Mouse (Mus musculus) urinary bladder, postnatal 36 days (tissue): ENCODE data around the gene Slc25a28.
A peak's percentile ranks its signal among the peaks of the same experiment; 100 is the strongest.

Experiments
- DNase-seq, 2 experiments: peaks; one replicate each; pipeline ENCODE4 v3.0.0; 2022; ENCODE audit warnings: low spot score in 2 of 2, mixed read lengths in 1 of 2

Slc25a28 gene

DNA sequence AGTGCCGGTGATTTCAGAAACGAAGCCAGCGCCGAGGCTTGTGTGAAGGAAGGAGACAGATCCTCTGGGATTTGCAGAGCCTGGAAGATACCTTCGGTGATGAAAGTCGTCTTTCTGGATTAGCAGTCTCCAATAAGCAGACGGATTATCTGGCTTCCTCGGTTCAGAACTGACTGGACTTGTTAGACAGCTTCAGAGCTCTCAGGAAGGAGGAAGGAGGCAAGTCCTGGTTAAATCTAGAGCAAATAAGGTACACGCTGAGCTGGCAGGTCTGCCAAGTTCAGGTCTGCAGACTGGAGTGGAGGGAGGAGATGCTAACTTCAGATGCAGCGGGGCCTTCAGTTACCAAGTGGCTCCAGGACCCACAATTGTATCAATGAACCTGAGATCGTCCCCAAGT, 32.8 kb downstream of the Slc25a28 start:
- peak; percentile 41 to 58 for DNase-seq

DNA sequence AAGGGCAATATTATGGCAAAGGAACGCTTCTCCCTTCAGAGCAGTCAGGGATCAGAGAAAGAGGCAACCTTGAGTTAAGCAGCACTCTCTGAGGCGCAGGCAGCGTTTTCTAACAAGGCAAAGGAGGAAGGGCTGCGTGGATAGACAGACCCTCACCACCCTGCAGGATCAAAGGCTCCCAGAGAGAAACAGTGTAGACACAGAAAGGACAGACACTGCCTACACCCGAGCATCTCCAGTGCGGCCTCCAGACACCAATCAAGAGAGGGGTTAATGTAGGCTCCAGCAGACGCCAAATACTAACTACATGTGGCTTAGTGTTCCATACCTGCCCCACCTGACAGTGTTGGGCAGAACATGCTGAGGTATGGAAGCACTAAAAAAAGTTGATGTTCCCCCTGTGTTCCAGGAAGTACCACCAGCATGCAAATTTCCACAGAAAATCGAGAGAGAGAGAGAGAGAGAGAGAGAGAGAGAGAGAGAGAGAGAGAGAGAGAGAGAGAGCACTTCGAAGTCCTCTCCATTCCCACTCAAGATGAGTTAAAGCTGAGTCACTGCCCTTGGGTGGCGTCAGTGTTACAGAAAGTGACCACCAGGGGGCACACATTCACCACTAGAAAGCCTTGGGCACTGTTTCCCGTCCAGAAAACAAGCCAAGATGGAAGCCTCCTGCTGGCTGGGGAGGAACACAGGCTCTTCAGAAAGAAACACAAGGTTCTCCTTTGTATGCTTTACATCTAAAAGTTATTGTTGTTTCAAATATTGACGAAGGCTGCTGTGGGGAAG, 44.0 kb downstream of the Slc25a28 start:
- DNase-seq = peak; percentile 82 to 87

DNA sequence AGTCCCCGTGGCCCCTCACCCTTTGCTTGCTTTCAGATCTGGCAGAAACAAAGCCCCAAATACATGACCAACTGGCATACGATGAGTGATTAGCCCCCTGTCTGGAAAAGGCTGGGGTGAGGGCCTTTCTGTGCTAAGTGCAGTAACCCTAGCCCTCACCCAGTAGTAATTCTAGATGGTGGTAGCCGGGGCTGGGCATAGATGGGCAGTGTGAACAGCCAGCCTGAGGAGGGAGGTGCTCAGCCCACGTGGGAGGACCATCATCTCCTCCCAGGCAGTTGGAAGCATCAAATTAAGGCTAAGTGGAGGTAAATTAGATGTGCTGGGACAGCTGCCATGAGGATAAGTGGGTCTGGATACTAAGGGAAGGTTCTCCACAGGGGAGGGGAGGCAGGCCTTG, 45.6 kb downstream of the Slc25a28 start:
- no peak for DNase-seq

DNA sequence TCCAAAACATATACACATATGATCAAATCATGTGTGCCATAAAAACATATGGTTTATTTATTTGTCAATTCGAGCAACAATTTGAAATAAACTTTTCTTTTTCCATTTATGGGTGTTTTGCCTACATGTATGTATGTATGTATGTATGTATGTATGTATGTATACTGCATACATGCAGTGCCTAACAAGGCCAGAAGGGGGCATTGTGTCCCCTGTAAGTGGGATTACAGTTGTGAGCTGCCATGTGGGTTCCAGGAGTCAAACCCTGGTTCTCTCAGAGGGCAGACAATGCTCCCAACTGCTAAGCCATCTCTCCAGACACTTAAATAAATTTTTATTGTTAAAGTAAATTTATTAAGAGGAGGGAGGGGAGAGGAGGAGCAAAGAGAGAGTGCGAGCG, 47.3 kb downstream of the Slc25a28 start:
- no peak for DNase-seq

DNA sequence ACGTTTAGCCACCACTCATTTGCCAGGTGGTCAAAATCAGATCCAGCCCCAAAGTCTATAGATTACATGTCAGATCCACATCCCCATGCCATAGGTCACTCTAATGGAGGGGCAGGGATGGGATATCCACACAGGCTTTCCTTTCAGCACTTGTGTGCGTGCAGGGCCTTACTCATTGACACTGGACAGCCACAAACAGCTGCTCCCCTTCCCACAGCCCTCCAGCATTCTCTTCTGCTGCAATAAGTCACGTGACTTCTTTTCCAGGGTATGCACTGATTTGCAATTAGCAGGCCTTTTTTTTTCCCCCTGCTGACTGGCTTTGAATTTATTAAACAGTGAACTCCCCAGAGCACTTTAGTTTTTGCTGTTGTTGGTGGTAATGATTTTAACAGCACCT, 48.5 kb downstream of the Slc25a28 start:
- no peak for DNase-seq

DNA sequence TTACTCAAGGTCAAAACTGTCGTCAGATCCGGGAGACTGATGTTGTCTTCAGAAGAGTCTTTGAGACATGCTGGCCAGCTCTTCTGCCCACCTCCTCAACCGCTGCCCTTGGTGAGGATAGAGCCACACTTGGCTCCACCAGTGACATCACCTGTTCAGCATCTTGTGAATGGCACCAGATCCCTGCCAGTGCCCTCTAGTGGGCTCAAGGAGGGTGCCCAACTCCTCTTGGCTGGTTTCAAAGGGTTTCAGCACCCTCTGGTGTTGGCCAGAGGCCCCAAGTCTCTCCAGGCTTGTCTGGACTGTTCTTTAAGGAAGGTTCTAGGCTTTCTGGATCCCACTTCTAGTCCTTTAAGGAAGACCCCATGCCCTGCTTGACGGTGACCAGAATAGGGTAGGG, 50.8 kb downstream of the Slc25a28 start:
- DNase-seq = peak; percentile 55 to 64

DNA sequence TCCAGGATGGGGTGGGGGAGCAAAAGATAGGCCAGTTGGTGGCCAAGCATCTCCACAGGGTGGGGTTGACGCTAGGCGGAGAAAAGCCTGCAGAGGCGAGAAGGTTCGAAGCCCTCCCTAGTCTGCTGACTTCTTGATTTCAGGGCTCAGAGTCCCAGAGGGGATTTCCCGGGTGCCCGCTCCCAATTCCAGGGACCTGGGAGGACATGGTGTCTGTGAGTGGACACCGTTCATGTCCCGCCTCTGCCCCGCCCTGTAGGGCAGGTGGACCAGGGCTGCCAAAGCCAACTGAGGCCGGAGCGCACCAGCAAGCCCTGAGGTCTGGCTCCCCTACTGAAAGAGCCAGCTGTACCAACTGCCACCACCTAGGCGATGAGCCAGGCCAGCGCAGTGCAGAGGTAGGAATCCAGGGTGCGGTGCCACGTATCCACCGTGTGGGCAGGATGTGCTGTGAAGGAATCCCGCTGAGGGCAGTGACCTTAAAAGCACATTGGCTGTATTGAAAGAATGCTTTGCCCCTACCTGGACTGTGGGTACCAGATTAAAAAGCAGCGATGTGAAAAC, 54.7 kb downstream of the Slc25a28 start:
- DNase-seq = no peak

DNA sequence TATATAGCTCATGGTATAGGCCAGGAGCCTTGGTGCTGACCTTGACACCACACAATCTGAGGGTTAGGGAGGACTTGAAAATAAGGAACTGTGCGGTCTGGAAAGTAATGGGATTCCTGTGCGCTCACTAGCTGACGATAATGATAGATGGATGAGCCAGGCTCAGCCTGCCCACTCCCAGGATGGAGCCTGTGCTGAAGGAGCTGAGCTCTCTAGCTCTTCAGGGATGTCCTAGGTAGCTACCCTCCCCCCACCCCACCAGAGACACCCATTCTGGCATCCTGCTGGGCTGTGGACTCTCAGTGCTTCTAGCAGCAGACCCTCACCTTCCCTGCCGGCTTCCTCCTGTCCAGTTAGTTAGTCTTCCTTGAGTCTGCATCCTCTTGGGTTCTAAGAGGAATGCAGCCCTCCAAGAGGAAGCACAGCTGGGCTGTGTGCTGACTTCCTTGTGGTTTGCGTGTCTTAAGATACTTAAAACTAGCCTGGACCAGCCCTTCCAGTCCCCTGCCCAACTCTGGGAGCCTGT, 56.1 kb downstream of the Slc25a28 start:
- DNase-seq = no peak

DNA sequence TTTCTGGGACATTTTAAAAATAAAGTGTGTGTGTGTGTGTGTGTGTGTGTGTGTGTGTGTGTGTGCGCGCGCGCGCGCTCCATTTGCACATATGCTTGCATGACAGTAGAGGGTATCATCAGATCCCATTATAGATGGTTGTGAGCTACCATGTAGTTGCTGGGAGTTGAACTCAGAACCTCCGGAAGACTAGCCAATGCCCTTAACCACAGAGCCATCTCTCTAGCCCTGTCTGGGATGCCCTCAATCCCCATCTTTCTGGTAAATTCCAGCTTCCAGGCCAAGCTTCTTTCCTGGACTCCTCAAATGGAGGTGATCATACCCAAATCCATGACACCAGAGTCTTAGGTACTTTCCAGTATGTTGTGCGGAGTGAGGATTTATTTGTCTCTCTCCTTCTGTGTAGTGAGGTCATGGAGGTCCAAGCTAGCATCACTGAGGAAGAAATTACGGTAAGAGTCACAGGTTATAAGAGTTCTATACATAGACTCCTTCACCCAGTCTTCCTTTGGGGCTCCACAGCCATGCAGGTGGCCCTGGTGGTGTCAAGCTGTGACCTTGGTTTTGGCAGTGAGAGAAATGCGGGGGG, 56.8 kb downstream of the Slc25a28 start:
- no peak for DNase-seq

DNA sequence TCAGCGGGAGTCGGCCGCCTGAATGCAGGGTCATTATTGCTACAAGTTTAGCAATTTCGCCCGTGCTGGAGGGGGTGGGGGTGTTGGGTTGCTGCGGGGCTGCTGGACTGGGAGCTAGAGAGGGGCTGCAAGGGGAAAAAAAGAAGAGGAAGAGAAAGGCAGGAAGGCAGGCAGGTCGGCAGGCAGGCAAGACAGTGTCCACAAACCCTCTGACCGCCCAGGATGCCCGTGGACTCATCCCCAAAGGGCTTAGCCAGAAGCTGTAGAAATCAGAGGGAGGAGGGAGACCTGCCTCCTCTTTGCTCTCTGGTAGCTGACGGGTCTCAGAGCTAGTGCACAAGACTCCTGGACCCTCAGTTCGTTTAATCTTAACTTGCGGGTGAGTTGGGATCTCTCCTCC, 57.8 kb downstream of the Slc25a28 start:
- no peak for DNase-seq

DNA sequence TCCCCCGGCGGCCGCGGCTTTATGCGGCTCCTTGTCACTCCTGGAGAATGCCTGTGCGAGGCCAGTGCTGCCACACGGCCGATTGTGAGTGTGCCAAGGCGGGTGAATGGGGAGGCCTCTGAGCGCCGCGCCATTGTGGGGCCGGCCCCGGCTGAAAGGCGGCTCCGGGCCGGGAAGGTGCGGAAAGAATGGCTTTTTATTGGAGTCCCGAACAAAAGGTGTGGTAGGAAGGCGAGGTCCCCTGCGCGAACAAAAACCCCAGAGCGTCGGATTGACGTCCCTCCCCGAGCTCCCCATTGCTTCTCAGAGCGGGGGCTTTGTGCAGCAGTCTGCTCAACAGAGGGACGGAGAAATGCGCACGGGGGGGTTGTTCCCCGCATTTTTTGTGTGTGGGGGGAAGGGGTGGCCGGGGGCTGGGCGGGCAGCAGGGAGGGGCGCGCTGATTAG, 58.2 kb downstream of the Slc25a28 start:
- DNase-seq = no peak

DNA sequence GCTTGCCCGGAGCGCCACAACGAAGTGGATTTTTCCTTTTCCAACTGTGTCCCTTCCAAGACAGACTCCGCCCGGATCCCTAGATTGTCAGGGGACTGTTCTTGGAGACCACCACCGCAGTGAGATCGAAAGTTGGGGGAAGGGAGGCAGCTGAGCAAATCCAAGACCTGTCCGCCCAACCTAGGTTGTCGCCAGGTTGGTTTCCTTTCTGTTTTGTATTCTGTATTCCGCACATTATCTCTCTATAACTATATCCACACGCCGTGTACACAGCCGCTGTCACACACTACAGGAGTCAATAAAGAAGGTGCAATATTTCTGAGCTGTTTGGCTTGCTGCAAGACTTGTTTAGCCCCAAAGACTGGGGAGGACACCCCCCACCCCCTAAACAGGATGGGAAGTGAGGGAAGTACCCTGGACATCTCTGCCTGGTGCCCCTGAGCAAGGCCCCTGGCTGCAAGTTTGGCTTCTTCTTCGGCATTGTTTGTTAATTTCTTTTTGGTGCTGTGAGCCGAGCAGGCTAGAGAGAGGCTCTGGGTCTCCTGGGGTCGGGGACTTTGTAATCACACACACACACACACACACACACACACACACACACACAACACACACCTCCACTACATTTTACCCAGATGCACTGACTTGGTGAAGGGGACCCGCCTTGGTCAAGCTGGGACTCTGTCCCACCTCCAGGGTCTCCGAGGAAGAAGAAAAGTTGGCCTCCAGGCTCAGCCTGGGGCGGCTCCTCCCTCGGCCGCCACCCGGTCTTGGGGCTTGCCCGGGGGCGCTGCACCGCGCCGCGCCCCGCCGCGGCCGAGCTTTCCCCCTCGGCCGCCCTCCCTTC, 58.9 kb downstream of the Slc25a28 start:
- no peak for DNase-seq

DNA sequence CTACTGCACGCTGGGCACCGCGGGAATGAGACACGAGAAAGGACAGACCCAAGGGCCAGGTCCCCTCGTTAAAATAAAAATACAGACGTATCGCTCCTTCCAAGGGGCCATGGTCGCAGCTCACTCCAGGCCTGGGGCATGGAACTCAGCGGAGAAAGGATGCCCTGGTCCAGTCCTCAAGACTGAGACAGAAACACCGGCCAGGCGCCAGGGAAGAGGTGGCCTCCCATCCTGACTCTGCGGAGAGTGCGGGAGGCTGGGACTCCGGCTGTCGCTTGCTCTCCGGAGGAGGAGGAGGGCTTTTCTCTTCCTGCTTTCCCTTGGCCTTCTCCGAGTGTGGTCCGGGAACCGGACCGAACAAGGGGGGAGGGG, 59.6 kb downstream of the Slc25a28 start:
- DNase-seq = no peak

DNA sequence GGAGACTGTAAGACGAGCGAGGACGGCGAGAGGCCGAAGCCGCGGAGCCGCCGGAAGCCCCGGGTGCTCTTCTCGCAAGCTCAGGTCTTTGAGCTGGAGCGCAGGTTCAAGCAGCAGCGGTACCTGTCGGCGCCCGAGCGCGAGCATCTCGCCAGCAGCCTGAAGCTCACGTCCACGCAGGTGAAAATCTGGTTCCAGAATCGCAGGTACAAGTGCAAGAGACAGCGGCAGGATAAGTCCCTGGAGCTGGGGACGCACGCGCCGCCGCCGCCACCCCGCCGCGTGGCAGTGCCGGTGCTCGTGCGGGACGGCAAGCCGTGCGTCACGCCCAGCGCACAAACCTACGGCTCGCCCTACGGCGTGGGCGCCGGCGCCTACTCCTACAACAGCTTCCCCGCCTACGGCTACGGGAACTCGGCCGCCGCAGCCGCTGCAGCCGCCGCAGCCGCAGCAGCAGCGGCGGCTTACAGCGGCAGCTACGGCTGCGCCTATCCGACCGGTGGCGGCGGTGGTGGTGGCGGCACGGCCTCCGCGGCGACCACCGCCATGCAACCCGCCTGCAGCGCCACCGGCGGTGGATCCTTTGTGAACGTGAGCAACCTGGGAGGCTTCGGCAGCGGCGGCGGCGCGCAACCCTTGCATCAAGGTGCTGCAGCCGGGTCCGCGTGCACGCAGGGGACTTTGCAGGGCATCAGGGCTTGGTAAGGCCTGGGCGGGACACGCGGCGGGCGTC, 60.2 kb downstream of the Slc25a28 start:
- DNase-seq = no peak
